Mouse (Mus musculus) kidney, adult 2 months (tissue): ENCODE measurements around the gene Hoxa7. TPM values are rescaled to one million over a fixed set of nuclear protein-coding genes. Genes with fewer than 3 reads are reported as not detected.

Source experiments
- DNase-seq: peaks from one replicate; pipeline ENCODE4 v3.0.0; 2021
- H3K27ac ChIP-seq: fragments of 200-500 bp; 2 replicates; pipeline ENCODE4 v1.5.1; 2012; ENCODE audit warnings: low read depth, low read length, control low read depth, inconsistent platforms; ENCODE audit not compliant: insufficient read depth
- H3K27me3 ChIP-seq: fragments of 200-500 bp; replicated peaks from 2 replicates; pipeline ENCODE4 v1.6.1; 2012; ENCODE audit warnings: mild to moderate bottlenecking, moderate library complexity, low read length, inconsistent platforms; ENCODE audit not compliant: control insufficient read depth, insufficient read depth
- H3K36me3 ChIP-seq: fragments of 200-500 bp; 2 replicates; pipeline ENCODE4 v1.6.1; 2012; ENCODE audit warnings: mild to moderate bottlenecking, moderate library complexity, low read length, inconsistent platforms; ENCODE audit not compliant: control insufficient read depth, insufficient read depth
- H3K4me1 ChIP-seq: fragments of 200-500 bp; 2 replicates; pipeline ENCODE4 v1.6.1; 2011; ENCODE audit warnings: low read length; ENCODE audit not compliant: control insufficient read depth, insufficient read depth
- H3K4me3 ChIP-seq: fragments of 200-500 bp; 2 replicates; pipeline ENCODE4 v1.5.1; 2011; ENCODE audit warnings: mild to moderate bottlenecking, low read depth, low read length, control low read depth; ENCODE audit not compliant: insufficient read depth
- CTCF ChIP-seq: fragments of 200-500 bp; conservative IDR thresholded peaks from 2 replicates; pipeline ENCODE4 v1.5.1; 2011; ENCODE audit warnings: low read depth, mild to moderate bottlenecking, control low read depth, low read length, moderate library complexity, mixed read lengths; ENCODE audit not compliant: insufficient read depth, insufficient read length
- POLR2A ChIP-seq: fragments of 200-500 bp; IDR thresholded peaks from one replicate; pipeline ENCODE4 v1.6.1; 2011; ENCODE audit warnings: low read depth, low read length, control low read depth
- WGBS: fragments of 180-500 bp; shearing (Covaris S2); methylation state at CpG from one replicate; pipeline ENCODE4 v1.1.7; 2018; 5-methylcytosine and 5-hydroxymethylcytosine counted together
- polyA plus RNA-seq: library from polyadenylated mRNA; depleted of rRNA; stranded (reverse); fragments of >200 nt; gene quantifications from 2 replicates; pipeline ENCODE4 v1.2.3, GENCODE M21; 2012

Hoxa7 gene
- polyA plus RNA-seq, 1 experiment = 44.1 TPM

DNA sequence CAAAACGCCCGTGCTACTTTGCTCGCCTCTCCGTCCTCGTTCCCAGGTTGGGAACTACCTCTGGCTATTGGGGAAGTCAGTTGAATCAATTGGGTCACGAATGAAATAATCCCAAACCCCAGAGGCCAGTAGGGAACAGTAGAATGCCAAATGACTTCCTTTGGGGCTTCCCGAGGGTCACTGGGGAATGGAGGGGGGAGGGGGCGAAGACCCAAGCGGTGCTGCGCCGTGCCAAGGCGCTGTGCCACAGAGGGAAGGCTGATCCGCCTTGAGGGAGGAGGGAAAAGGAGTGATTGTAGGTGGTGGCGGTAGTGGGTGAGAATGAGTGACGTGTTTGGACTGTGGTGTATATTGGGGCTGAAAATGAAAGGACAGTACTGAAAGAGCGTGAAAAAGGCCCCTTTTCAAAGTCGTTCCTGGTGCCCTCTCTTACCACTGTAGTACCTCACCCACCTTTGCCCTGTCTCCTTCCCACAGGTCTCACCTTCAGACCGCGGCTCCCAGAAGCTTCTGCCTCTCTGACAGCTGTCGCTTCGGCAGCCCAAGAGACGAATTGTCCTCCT lies 9.0 kb downstream of the Hoxa7 start:
- H3K4me1 ChIP-seq = peaks cover 21% of the 10 kb centered on the region
- no peaks in the 10 kb centered on the region for H3K36me3 ChIP-seq
- peak overlapping the region; percentile 87 for H3K4me3 ChIP-seq
- H3K27me3 ChIP-seq = no peaks in the 10 kb centered on the region
- WGBS = 1% methylated on average over 22 of the region's 22 CpGs
- peak overlapping the region; percentile 99 for H3K27ac ChIP-seq
- TF ChIP-seq POLR2A (no peak), CTCF (no peak)
- DNase-seq = peak; percentile 87

DNA sequence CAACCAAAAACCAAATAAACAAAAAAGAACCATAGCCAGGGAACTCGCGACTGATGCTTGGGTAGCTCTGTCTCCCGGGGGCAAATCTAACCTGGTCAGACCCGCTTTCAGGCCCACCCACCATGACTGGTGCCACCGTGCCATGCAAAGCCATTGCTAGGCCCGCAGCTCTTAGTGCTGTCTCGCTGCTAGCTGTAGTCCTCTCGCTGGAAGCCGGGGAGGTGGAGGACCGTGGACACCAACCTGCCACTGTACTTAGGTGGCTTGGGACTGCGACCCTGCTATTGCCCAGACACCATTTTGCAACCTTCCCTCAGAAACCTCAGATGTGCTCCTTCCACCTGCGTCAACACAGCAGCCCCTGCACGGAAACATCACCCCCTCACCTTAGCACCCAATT lies 9.7 kb downstream of the Hoxa7 start:
- H3K4me3 ChIP-seq = peak overlapping the region; percentile 87
- H3K27me3 ChIP-seq = no peaks in the 10 kb centered on the region
- no peak for TF ChIP-seq CTCF
- no peak for TF ChIP-seq POLR2A
- peak; percentile 55 for DNase-seq
- peak overlapping the region; percentile 99 for H3K27ac ChIP-seq
- peaks cover 21% of the 10 kb centered on the region for H3K4me1 ChIP-seq
- H3K36me3 ChIP-seq = no peaks in the 10 kb centered on the region
- 3% methylated on average over 13 of the region's 13 CpGs for WGBS

DNA sequence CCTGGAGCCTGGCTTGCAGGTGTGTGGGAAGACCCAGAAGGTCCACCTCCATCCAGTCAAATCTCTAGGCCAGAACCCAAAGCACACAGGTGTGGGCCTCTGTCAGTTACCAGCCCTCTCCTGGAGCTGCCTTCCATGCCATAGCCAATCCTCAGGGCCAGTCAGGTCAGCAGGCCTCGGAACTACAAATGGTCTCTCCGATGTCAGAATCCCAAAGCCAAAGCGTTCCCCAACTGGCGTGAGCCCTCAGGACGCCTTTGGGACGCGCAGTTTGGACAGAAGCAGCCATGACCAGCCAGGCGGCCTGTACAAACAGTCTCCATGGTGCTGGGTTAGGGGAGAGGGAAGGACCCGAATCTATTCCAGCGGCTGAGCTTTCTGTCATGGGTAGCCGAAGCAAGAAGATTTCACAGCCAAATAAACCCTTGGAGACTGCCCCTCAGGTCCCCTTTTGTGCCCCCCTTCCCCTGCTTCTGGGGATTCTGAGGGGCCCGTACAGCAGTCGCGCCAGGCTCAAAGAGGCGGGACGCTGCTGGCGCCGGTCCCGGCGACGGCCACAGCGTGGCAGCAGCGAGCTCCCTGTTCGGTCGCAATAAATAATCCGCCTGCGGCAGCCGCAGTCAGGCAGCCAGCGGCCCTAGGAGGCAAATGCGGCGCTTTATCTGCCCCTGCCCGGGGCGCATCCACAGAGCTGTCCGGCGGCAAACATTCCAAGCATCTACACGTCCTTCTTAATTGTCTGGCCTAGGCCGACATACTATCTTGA lies 10.3 kb downstream of the Hoxa7 start:
- WGBS = under 1% methylated on average over 37 of the region's 37 CpGs
- peak; percentile 71 for TF ChIP-seq CTCF
- TF ChIP-seq POLR2A = peak; percentile 56
- Histone ChIP-seq H3K36me3 (no peaks in the 10 kb centered on the region), H3K27ac (peak overlapping the region; percentile 99), H3K4me1 (peaks cover 21% of the 10 kb centered on the region), H3K27me3 (no peaks in the 10 kb centered on the region), H3K4me3 (peak overlapping the region; percentile 87)
- peak; percentile 92 for DNase-seq

DNA sequence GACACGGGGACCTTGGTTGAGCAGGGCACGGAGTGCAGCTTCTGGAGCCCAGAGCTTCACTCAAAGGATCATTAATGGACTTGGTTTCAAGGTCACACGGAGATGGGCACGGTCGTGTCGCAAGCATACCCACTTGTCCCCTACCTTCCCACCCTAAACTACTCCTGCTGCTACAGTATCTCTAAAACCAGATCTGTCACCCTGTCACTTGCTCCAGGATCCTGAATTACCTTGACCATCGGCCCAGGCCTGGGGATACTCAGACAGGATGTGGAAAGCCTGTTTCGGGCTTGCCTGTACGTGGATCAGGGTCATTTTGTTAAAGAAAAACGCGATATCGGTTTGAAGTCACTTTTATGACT lies 12.0 kb downstream of the Hoxa7 start:
- Histone ChIP-seq H3K27me3 (no peaks in the 10 kb centered on the region), H3K4me3 (peak overlapping the region; percentile 39), H3K36me3 (peaks cover 2% of the 10 kb centered on the region; the same call in 1 of the 2 replicates), H3K4me1 (peaks cover 16% of the 10 kb centered on the region), H3K27ac (peak overlapping the region; percentile 39)
- TF ChIP-seq POLR2A = no peak
- TF ChIP-seq CTCF = no peak
- DNase-seq = no peak
- 16% methylated on average over 12 of the region's 12 CpGs for WGBS

DNA sequence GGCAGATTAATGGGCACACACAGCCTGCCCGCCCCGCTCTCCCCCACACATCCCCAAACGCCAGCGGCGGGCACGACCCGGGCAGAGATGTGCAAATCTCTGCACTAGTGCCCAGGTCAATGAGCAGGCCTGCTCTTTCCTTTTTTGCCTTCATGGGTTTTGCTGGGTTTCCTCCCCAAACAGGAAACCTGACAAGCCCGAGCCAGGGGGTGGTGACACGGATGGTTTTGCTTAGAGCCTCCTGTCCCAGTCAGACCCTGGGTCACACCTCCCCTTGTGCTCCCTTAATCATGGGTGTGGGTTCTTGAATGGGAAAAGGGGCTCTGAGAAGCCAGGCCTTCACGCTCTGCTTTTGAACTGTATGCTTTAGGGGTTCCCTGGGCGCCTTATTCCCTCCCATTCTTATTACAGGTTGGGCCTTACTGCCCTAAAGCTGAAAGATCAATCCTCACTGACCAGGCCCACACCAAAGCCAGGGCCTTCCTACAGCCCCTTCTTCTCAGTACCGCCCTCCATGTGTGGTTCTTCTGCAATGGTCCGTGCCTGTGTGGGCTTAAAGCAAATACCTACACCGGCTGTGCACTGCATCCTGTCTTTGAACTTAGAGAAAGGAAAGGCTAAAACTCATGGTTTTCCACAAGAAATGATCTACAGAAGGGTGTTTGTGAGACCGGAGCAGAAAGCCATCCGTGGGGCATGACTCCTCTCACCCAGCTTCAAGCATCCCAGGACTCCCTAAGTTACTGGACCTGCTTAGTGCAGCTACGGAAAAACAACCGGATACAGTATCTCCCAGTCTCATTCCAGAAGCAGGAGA lies 12.6 kb downstream of the Hoxa7 start:
- 10% methylated on average over 18 of the region's 18 CpGs for WGBS
- H3K4me3 ChIP-seq = peak overlapping the region; percentile 39
- H3K27me3 ChIP-seq = no peaks in the 10 kb centered on the region
- H3K4me1 ChIP-seq = peaks cover 13% of the 10 kb centered on the region
- TF ChIP-seq POLR2A (no peak), CTCF (no peak)
- H3K27ac ChIP-seq = peak overlapping the region; percentile 39
- H3K36me3 ChIP-seq = peaks cover 3% of the 10 kb centered on the region; the same call in 1 of the 2 replicates
- peak; percentile 39 for DNase-seq

DNA sequence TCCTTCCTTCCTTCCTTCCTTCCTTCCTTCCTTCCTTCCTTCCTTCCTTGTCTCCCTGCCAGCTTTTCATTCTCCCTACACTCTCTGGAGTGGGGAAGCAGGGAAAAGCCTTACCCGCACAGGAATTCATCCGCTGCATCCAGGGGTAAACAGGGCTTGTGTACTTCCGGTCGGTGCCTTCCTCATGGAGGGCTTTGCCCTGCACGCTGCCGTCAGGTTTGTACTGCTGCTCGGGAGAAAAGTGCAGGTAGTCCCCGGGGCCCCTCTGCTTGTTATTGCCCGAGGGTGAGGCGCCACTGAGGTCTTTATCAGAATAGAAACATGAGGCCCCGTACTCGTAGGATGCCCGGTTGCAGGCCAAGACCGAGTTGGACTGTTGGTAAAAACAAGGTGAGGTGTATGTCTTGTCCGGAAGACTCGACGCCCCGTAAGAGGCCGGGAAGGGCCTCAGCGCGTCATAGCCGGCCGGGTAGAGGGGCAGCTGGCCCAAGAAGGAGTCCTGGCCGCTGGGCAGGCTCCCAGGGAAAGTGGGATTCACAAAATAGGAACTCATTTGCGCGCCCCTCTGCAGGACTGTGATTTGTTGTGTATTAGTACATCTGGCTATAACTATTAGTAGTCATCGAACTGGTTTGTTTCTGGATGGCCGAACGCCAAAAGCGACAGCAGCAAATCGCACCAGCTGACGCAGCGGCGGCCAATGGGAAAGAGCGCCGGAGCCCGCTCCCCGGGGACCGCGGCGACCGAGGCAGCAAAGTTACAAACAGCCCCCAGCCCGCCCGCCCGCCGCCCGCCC lies 13.4 kb downstream of the Hoxa7 start, which contains the start of gene Hoxa6:
Hoxa6 (minus strand) TSS at position 651 of the 796 bp plus-strand sequence.
- H3K4me3 ChIP-seq = peak within 1 kb of the TSS; percentile 39
- H3K4me1 ChIP-seq = peaks cover 13% of the 10 kb centered on the region
- 6% methylated on average over 47 of the region's 47 CpGs for WGBS

More for the DNA sequence above, 13.4 kb downstream of the Hoxa7 start, which contains the start of gene Hoxa6:
- DNase-seq = peak; percentile 88
- H3K36me3 ChIP-seq = peaks cover 3% of the 10 kb centered on the region; the same call in 1 of the 2 replicates
- no peaks in the 10 kb centered on the region for H3K27me3 ChIP-seq
- peak within 1 kb of the TSS; percentile 39 for H3K27ac ChIP-seq
- TF ChIP-seq CTCF = no peak
- no peak for TF ChIP-seq POLR2A
